In genomic region chr5:75956526-75956925, GRCm38 (mm10) we compare ENCODE assay signal across 15 mouse cellular contexts. TPM values are rescaled to one million over a fixed set of nuclear protein-coding genes. Genes with fewer than 3 reads are reported as not detected.
DNase-seq lines count a peak whose midpoint lies in the region.
"Had no signal": no experiment of that assay in that cellular context is flagged by ENCODE, and none has a peak within 500 bp of the region (broad histone marks: within the 10 kb centered on the region; RNA-seq: fewer than 3 reads in every experiment).

No protein-coding gene starts in this region.

- intact Hi-C loops in heart, postnatal 36 days (cut with DNase I): no loop called here

- peak; percentile 37 for DNase-seq in heart, adult 11 months
- DNase-seq in heart, postnatal 36 days: no peak
- DNase-seq in 3T3-L1 (ENCODE audit: low read depth, low spot score) (peak; percentile 61), NIH3T3 (ENCODE audit: low read depth) (peak; percentile 23)
- no peak for DNase-seq in retina, postnatal 1 day
- DNase-seq in thymus, postnatal 36 days: no peak
- DNase-seq: adrenal gland, postnatal 10 days; adrenal gland, postnatal 25 days; cerebellum, adult 11-12 months; cerebellum, adult 2 months; cerebellum, adult 9-10 months; cerebellum, postnatal 10 days; cerebellum, postnatal 25 days; forebrain, postnatal 0 days had no signal

RNA-seq across cellular contexts. Expression of gene Kdr, which starts 21.7 kb away (rescaled TPM):
- 100 to 1,000 TPM in 1 of 2 experiments, 10 to 100 TPM in 1; 80.1 to 100 TPM for total RNA-seq in heart, postnatal 36 days (2021)
- total RNA-seq: MEL had no signal

Comparison
In these comparisons a context has a peak if more than half of its experiments do, and no peak if none do; other contexts are left out.
1. DNase-seq: peak in heart, adult 11 months (single experiment), 3T3-L1 (single experiment) and NIH3T3 (single experiment); none in heart, postnatal 36 days (0 of 2), retina, postnatal 1 day (single experiment) and thymus, postnatal 36 days (0 of 2).